Mouse (Mus musculus) heart, adult 8-10 months (tissue): ENCODE data around the gene Hid1. TPM values are rescaled to one million over a fixed set of nuclear protein-coding genes. Genes with fewer than 3 reads are reported as not detected.

Source experiments
- DNase-seq: peaks from one replicate; pipeline ENCODE4 v3.0.0; 2022; ENCODE audit warnings: low spot score
- total RNA-seq, 4 experiments: library from RNA; stranded (reverse); gene quantifications; 2 replicates each; pipeline ENCODE4 v1.2.4; 2022

Hid1 gene
- total RNA-seq, 4 experiments from 2014 or later, result 3.4 to 4.3 (median 4.1) TPM

- DNase-seq, result no peak
These were observed 7.3 kb upstream of the Hid1 start for GRCm38 (mm10) chr11:115374695-115375425.

- peak; percentile 61 for DNase-seq
These were observed 6.5 kb upstream of the Hid1 start for GRCm38 (mm10) chr11:115373805-115374694.

- DNase-seq, result no peak
These were observed 5.2 kb upstream of the Hid1 start for GRCm38 (mm10) chr11:115372737-115373136.

GRCm38 (mm10) chr11:115372015-115372414 is 4.5 kb upstream of the Hid1 start:
- no peak for DNase-seq

- DNase-seq, result no peak
These were observed 3.8 kb upstream of the Hid1 start for GRCm38 (mm10) chr11:115371354-115371753.

GRCm38 (mm10) chr11:115370368-115370767 is 2.8 kb upstream of the Hid1 start:
- DNase-seq, result no peak

GRCm38 (mm10) chr11:115366706-115367394 is 706 bp downstream of the Hid1 start:
- no peak for DNase-seq

GRCm38 (mm10) chr11:115366039-115366705 is 1.4 kb downstream of the Hid1 start:
- DNase-seq, result no peak

GRCm38 (mm10) chr11:115364136-115364535 is 3.4 kb downstream of the Hid1 start:
- DNase-seq, result no peak

GRCm38 (mm10) chr11:115359726-115360125 is 7.8 kb downstream of the Hid1 start:
- DNase-seq, result no peak

- no peak for DNase-seq
These were observed 8.3 kb downstream of the Hid1 start for GRCm38 (mm10) chr11:115359293-115359692.

GRCm38 (mm10) chr11:115358468-115358867 is 9.1 kb downstream of the Hid1 start:
- DNase-seq, result peak; percentile 79

- DNase-seq, result peak; percentile 41
These were observed 13.4 kb downstream of the Hid1 start for GRCm38 (mm10) chr11:115354183-115354582.

- DNase-seq, result no peak
These were observed 14.2 kb downstream of the Hid1 start for GRCm38 (mm10) chr11:115353375-115353774.

- DNase-seq, result no peak
These were observed 17.6 kb downstream of the Hid1 start for GRCm38 (mm10) chr11:115349976-115350375.

- no peak for DNase-seq
These were observed 18.8 kb downstream of the Hid1 start for GRCm38 (mm10) chr11:115348681-115349248.

- DNase-seq, result no peak
These were observed 22.0 kb downstream of the Hid1 start for GRCm38 (mm10) chr11:115345515-115345914.

- DNase-seq, result no peak
These were observed 22.6 kb downstream of the Hid1 start for GRCm38 (mm10) chr11:115344967-115345366.

GRCm38 (mm10) chr11:115341866-115342265 is 25.7 kb downstream of the Hid1 start:
- DNase-seq, result no peak

- DNase-seq, result no peak
These were observed 26.3 kb downstream of the Hid1 start for GRCm38 (mm10) chr11:115341246-115341645.

- DNase-seq, result no peak
These were observed 29.7 kb downstream of the Hid1 start for GRCm38 (mm10) chr11:115337826-115338225.
